Mouse (Mus musculus): ENCODE data around the gene Snapc3.
"Not testable (repeated sequence)": the region's sequence is repeated elsewhere in the genome, so short reads cannot be mapped to it uniquely, and the experiment has no call there.

Snapc3 gene

GRCm38 (mm10) chr4:83418781-83419180 is 1.3 kb downstream of the Snapc3 start:
- DNase-seq: no peak

GRCm38 (mm10) chr4:83423641-83424040 is 6.1 kb downstream of the Snapc3 start:
- DNase-seq: no peak

GRCm38 (mm10) chr4:83425119-83425518 is 7.6 kb downstream of the Snapc3 start:
- no peak for DNase-seq

GRCm38 (mm10) chr4:83427141-83427540 is 9.6 kb downstream of the Snapc3 start:
- no peak for DNase-seq

DNA sequence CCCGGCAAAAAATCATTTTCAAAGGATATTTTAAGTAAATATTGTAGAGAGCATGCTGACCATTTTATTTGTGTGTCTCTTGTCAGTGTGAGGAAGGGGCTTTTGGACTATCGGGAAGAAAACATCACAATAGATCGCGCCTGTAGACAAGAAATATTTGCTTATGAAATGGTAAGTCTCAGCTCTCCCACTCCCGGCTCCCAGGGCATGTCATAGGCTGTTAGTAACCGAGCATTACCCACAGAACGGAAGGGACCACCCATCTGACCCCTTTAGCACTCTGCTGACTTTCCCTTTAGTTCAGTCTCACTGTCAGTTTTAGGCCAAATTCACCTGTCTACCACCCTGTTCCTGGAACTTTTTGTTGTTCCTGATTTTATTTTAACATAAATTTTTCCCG is 10.2 kb downstream of the Snapc3 start:
- no peak for DNase-seq

GRCm38 (mm10) chr4:83428845-83429244 is 11.3 kb downstream of the Snapc3 start:
- no peak for DNase-seq

- DNase-seq: no peak
Observed at GRCm38 (mm10) chr4:83431950-83432349, 14.4 kb downstream of the Snapc3 start.

DNA sequence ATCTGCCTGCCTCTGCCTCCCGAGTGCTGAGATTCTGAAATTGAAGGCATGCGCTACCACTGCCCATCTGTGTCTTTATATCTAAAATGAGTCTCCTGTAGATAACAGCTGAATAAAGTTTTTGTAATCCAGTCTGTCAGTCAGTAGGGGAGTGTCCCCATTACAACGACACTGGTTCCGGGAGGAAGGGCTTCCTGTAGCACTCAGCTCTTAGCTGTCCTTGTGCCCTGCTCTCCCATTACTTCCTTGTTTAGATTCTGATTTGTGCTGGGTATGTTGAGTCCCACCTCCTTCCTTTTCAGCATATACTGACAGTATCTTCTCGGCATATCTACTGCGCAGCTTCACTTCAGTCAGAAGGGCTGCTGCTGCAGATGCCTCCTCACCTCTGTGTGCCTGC is 15.4 kb downstream of the Snapc3 start:
- DNase-seq: no peak

- DNase-seq: no peak
Observed at GRCm38 (mm10) chr4:83436375-83436774, 18.9 kb downstream of the Snapc3 start.

DNA sequence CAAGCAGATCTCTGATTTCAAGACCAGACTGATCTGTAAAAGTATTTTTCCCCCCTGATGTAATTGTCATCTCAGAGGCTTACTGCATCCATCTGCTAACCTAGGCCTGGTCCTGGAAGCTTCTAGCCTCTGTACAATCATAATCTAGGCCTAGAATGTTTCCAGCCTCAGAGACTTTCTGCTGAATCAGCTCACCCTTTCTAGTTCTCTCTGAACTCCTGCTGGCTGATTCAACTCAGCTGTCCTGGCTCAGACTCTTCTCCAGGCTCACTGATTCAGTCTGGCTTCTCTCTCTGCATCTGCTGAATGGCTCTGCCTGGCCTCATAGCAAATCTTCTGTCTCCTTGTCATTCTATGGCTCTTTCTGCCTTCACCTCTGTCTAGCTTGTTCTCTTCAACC is 20.6 kb downstream of the Snapc3 start:
- DNase-seq: peak in 1 of 2 experiments; percentile 27

DNA sequence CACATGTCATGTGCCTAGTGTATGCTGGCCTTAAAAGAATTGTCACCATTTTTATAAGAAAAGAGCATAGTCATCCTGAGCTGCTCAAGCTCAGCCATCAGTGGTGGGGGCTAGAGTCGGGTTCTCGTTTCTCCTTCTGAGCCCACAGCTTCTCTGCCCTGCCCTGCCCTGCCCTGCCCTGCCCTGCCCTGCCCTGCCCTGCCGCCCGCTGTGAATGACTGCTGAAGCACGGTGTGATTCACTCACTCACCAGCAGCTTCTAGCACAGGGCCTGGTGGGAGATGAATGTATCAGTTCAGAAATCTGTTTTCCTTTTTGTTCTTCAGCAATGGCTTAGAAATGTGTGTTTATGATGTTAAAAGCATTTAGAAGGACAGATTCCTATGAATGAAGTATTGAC is 21.5 kb downstream of the Snapc3 start:
- DNase-seq: no peak

DNA sequence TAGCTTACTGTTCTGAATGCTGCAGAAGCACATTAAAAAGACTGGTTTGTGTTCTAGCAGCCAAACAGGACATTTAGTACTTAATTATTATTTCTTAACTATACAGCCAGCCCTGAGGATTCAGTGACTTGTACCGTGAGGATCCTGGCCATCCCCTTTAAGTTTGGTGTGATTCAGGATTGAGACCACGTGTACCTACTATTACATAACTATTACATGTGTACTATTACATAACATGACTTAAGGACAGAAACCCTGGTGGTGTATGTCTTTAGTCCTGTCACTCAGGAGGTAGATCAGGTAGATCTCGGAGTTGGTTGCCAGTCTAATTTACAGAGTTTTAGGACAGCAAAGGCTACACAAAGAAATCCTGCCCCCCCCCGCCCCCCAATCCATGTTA is 23.5 kb downstream of the Snapc3 start:
- no peak for DNase-seq

- DNase-seq: no peak
Observed at GRCm38 (mm10) chr4:83450785-83451184, 33.3 kb downstream of the Snapc3 start.

DNA sequence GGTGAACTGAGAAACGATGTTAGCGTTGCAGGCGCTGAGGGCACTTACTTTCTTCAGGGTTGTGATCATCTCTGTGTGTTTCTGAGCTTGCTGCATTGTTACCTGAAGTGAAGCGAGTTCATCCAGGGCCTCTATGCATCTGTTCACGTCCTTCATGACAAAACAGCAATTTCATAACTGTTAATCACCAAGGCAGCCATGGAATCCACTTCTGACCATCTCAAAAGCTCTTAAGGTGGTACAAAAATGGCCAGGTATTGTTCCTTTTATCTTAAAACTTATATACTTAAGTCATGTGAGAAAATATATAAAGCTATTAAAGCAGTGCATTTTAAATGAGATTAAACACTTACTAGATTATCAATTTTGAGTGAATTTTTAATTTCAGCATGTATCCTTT is 42.6 kb downstream of the Snapc3 start:
- DNase-seq: no peak

GRCm38 (mm10) chr4:83464827-83465226 is 47.3 kb downstream of the Snapc3 start:
- DNase-seq: no peak

DNA sequence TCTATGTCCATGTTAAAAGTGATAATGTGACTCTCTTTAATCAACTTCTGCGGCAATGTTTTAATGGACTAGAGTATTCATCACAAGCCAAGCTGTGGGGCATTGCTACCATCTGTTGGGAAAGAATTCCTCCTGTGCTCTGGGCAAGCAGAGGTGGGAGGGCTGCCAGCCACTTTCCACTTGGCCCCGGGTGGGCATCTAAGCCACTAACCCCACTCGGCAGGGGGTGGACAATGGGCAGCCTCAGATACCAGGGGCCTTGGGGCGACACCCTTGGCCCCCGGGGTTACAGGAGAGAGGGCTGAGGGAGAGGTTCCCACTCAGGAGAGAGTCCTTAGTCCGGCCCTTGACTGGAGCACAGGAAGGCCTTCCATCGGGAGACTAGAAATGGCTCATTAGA is 50.1 kb downstream of the Snapc3 start:
- no peak for DNase-seq

- DNase-seq: no peak
Observed at GRCm38 (mm10) chr4:83468208-83468607, 50.7 kb downstream of the Snapc3 start.

GRCm38 (mm10) chr4:83485250-83485649 is 67.7 kb downstream of the Snapc3 start:
- DNase-seq: no peak

DNA sequence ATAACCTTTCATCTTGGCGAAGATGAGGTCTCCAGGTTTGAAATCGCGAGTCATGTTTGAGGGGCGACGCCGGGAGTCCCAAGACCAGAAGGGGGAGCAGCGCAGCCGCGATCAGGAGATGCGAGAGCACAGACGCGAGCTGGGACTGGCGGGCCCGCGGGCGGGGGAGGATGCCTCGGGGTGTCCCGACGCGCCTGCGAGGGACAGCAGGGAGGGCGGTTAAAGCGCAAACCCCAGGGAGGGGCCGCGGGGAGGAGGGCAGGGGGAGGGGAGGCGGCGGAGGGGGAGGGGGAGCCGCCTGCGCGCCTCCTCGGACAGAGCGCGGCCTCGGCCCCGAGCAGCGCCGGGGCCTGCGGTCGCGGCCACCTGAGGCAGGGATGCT is 68.2 kb downstream of the Snapc3 start:
- peak; percentile 88 to 90 for DNase-seq

GRCm38 (mm10) chr4:83486117-83486901 is 68.8 kb downstream of the Snapc3 start, which contains the start of gene Psip1:
TSS of gene Psip1 (minus strand) at chr4:83486459.
- DNase-seq: peak; percentile 88 to 89

DNA sequence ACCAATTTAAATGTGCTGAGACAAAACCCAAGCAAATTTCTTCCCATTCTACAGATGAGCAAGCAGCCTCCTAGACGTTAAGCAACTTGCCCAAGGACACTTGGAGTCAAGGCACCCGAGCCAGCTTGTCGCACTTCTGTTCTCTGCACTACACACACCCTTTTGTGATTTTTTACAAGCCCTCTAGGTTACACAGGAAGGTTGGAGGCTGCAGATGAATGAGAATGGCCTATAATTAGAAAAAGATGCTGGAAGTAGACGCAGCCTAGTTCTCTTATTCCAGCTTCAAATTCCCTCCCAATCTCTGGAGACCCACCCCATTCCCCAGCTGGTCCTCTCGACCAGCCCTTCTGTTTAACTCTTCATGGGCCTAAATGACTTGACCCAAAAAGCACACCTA is 71.6 kb downstream of the Snapc3 start:
- DNase-seq: no peak

GRCm38 (mm10) chr4:83493112-83493511 is 75.6 kb downstream of the Snapc3 start:
- DNase-seq: no peak

DNA sequence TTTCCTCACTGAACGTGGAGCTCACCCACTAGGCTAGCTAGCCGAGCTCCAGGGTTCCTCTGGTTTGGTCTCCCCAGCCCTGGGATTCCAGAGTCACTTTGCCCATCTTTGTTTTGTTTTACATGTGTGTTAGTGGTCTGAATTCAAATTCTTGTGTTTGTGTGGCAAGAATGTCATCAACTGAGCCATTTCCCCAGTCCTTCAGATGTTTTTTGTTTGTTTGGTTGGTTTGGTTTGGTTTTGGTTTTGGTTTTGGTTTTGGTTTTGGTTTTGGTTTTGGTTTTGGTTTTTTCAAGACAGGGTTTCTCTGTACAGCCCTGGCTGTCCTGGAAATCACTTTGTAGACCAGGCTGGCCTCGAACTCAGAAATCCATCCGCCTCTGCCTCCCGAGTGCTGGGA is 79.5 kb downstream of the Snapc3 start:
- DNase-seq: not testable (repeated sequence)

DNA sequence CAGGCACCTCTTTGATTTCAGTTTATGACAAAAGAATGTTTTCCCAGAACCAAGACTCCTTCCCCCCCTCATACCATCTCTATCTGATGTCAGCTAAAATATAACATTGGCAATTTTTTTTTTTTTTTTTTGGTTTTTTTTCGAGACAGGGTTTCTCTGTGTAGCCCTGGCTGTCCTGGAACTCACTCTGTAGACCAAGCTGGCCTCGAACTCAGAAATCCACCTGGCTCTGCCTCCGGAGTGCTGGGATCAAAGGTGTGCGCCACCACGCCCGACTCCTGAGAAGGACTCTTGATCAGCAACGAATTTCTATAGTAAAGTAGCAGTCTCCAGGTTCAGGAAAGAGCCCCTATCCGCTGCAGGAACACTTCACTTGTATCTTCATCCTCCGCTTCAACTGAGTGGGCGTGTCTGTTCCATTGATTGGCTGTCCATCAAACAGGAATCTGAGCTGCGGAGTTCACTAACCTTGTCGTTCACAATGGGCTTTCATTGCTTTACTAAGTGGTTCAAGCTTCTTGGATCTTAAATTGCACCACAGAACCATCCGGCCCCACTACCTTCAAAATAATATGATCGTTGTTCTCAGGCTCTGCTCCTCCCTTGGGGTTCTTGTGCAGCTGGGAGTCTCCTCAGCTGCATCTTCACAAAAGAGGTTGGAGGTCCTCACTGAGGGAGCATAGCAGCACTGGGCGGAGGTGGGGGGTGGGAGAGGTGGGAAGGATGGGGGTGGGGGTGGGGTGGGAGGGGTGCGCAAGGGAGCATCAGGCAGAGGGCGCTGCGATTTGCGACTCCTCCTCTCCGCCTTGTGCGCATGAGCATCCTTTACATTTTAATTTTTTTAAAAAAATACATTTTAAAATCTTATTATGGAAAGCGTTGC is 82.9 kb downstream of the Snapc3 start:
- no peak for DNase-seq
